Mouse (Mus musculus) brain, embryonic 14.5 days (tissue): ENCODE measurements around the gene Thsd4.

Experiments used
- CTCF ChIP-seq: fragments of 200-500 bp; IDR thresholded peaks from 2 replicates; pipeline ENCODE4 v1.5.1; 2012; ENCODE audit warnings: inconsistent platforms, mild to moderate bottlenecking, moderate library complexity, borderline replicate concordance; ENCODE audit not compliant: insufficient read depth, insufficient read length; ENCODE audit errors: extremely low read depth
- POLR2A ChIP-seq: fragments of 200-500 bp; IDR thresholded peaks from 2 replicates; pipeline ENCODE4 v1.6.1; 2012; ENCODE audit warnings: mild to moderate bottlenecking, inconsistent platforms, borderline replicate concordance; ENCODE audit not compliant: poor library complexity, insufficient read depth, insufficient read length, severe bottlenecking; ENCODE audit errors: extremely low read depth

GRCm38 (mm10) chr9:60117831-60118230, 404.0 kb downstream of the Thsd4 start:
- no peak for TF ChIP-seq CTCF
- TF ChIP-seq POLR2A: no peak
